Mouse (Mus musculus) monocyte, adult 2 months (primary cell): ENCODE data around the gene Plekhn1.

Experiments used
- DNase-seq, 2 experiments: peaks; one replicate each; pipeline ENCODE4 v3.0.0; 2022; ENCODE audit warnings: low spot score in 2 of 2, low read depth in 1 of 2

The Plekhn1 gene

DNA sequence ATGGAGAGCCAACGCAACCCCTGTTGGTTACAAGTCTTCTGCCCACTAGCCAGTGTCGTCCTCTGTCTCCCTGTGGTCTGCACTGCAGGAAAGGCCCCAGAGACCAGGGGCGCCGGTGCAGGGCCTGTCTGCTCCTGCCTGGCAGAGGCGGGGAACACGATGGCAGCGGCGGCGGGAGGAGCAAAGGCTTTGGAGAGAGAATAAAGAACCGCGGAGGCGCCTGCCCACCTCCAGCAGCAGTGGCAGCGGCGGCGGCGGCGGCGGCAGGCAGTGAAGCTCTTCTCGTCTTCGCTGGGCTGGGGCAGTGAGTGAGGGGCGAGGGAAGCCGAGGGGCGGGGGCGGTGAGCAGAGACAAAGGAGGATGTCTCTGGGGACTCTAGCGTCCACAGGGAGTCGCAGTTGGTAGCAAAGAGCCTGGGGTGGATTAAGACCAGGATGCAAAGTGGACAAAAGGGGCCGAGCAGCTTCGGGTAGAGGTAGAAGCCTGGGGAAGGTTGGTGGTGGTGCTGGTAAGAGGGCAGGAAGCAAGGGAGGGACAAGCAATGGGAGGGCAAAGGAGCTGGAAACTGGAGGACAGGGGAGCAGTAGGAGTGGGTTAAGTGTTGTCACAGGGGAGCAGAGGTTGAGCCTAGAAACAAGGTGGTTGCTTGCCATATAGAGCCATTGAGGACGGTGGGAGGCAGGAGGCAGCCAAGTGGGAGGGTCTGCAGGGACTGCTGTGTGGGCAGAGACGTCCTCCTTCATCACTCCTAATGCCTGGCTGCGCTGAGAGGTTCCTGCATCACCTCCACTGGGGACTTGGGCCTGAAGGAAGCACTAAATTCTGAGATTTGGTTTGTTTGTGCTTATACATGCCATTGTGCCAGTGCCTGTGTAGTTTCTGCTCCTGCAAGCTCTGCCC lies 48.5 kb downstream of the Plekhn1 start:
- no peak for DNase-seq

DNA sequence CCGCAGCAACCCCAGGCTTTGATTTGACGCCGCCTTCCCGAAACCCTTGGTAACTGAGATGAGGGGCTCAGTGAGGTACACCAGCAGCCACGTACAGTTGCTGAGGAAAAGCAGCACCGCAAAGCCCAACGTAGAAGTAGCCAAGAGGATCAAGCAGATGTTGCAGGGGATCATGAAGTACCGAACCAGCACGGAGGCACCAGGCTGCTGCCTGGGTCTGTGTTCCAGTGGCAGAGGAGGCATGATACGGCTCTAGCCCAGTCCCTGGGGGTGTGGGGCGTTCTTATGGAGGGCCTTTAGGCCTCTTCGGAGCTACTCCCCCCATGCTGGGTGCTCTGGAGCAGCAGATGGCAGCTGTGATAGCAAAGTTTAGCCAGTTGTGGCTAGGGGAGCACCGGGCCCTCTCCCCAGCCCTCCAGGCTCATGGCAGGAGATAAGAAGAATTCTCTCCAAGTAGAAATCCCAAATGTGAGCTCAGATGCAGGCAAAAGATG lies 49.2 kb downstream of the Plekhn1 start:
- no peak for DNase-seq

DNA sequence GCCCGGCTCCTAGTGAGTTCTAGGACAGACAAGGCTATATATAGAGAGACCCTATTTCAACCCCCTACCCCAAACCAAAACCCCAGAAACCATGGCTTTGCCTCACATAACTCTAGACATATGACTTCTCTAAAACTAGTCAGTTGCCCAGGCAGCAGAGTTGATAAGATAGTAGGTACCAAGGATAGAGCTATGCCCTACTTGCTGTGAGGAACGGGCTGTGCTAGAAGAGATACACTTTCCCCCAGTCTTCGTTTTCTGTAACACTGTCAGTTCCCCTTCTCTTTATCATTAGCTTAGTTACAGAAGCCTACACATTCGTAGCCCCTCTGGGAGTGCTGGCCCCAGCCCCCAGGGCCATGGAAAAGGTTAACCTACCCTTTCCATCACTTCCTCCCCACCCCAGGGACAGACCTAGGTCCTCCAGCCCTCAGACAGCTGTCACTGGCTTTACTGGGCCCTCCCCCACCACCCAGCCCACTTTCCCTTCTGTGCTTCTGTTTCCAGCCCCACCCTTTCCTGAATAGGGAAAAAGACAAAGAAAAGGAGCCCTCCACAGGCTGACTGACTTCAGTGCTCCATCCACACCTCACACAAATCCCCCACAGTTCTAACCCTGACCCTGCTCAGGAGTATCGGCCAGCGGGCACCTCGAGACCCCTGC lies 50.2 kb downstream of the Plekhn1 start:
- no peak for DNase-seq

DNA sequence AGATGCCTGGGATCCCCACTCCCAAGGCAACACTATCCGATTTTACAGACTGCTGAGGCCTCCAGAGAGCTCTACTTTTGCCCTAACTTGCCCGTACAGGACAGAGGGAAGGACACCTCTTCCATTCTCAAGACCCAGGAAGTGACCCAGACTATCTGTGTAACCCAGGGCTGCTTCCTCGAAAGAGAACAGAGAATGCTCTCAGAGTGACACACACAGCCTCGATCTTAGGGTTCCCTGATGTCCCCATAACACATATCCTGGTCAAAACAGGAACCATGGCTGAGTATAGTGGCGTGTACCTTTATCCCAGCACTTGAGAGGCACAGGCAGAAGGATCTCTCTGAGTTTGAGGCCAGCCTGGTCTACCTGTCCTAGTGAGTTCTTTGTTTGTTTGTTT lies 50.9 kb downstream of the Plekhn1 start:
- DNase-seq: no peak

DNA sequence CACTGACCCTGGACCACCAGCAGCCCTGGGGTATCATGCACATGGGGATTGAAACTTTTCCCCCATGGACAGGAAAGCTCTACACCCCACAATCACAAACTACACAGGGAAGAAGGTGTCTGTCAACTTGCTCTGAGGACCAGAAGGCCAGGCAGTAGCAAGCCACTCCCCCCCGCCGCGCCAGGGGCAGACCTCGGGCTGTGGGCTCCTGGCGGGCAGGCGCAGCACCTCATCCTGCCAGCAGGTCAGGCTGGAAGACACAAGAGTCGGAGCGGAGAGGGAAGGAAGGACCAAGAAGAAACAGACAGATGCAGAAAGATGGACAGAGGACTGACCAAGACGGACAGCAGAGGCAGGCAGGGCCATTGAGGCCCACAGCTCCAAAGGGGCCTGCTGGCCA lies 57.0 kb downstream of the Plekhn1 start:
- DNase-seq: no peak

DNA sequence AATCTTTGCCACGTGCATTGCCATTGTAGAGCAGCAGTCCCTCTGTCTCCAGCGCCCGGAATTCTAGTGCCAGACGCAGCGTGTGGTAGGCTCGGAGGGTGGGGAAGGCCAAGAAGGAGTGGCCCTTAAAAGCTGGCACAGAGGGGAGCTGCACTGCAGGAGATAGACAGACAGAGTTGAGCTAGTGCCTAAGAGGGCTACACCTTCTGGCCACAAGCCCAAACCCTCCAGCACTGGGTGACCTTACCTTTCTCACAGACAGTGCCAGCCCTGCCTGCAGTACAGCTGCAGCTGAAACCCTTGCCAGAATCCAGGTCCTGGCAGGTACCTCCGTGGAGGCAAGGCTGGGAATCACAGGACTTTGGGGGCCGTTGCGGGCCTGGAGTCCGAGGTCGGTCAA lies 62.8 kb downstream of the Plekhn1 start:
- no peak for DNase-seq
